Mouse (Mus musculus): Measurements from ENCODE around the gene Kif1b.
"Not testable (repeated sequence)": the region's sequence is repeated elsewhere in the genome, so short reads cannot be mapped to it uniquely, and the experiment has no call there.

The Kif1b gene

GRCm38 (mm10) chr4:149220042-149220473, 87.4 kb downstream of the Kif1b start:
- peak; percentile 30 to 55 for DNase-seq (ENCODE audit: low spot score in 2 of 2)

DNA sequence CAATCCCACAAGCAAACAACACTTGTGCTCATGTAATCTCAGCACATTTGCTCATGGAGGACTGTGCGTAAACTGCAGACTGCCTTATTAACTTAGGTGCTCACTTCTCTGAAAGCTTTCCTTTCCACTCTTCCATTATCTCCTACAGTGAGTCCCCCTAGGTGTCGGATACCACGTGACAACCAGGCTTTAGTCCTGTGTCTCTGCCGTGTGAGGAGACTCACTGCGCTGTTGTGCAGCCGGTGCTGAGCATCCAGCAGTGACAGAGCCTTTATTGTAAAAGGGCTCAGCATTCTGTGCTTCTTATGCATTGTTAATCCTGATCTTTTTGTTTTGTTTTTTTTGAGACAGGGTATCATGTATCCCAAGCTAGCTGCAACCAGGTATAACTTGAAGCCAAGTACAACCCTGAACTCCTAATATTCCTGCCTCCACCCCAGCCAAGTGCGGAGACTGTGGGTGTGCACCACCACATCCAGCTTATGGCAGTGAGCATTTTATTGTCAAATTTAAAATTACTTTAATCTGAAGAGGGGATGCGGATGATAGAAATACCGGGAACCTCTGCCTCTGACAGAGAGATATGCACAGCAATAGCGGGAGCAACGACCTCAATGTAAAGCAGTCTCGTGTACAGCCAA, 88.0 kb downstream of the Kif1b start:
- peak in 1 of 2 experiments; percentile 20 for DNase-seq (ENCODE audit: low spot score in 2 of 2)

GRCm38 (mm10) chr4:149218476-149218875, 89.0 kb downstream of the Kif1b start:
- no peak for DNase-seq (ENCODE audit: low spot score in 2 of 2)

DNA sequence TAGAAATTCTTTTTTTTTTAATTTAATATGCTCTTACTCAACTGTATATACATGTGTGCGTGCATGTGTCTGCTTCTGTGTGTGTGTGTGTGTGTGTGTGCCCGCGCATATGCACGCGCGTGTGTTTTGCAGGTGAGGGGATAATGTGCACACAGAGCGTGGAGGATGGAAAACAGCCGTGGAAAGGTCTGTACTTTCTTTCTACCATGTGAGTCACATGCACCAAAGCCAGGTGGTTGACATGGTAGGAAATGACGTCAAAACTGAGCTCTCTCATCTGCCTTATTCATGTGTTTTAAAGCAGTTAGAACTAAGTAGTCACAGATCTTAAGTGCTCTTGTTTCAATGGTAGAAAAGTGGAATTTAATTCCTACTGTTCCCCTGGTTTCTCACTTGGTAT, 91.5 kb downstream of the Kif1b start:
- DNase-seq (ENCODE audit: low spot score in 2 of 2) = no peak

GRCm38 (mm10) chr4:149215397-149215796, 92.1 kb downstream of the Kif1b start:
- DNase-seq (ENCODE audit: low spot score in 2 of 2) = no peak

- DNase-seq (ENCODE audit: low spot score in 2 of 2) = not testable (repeated sequence)
These were observed 93.0 kb downstream of the Kif1b start for GRCm38 (mm10) chr4:149214468-149214867.

GRCm38 (mm10) chr4:149213466-149213865, 94.0 kb downstream of the Kif1b start:
- DNase-seq (ENCODE audit: low spot score in 2 of 2) = no peak

DNA sequence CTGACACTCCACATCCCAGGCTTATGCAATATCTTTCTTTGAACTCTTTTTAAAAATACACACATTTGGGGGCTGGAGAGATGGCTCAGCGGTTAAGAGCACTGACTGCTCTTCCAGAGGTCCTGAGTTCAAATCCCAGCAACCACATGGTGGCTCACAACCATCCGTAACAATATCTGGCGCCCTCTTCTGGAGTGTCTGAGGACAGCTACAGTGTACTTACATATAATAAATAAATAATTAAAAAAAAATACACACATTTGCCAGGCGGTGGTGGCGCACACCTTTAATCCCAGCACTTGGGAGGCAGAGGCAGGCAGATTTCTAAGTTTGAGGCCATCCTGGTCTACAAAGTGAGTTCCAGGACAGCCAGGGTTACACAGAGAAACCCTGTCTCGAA, 96.1 kb downstream of the Kif1b start:
- not testable (repeated sequence) for DNase-seq (ENCODE audit: low spot score in 2 of 2)

DNA sequence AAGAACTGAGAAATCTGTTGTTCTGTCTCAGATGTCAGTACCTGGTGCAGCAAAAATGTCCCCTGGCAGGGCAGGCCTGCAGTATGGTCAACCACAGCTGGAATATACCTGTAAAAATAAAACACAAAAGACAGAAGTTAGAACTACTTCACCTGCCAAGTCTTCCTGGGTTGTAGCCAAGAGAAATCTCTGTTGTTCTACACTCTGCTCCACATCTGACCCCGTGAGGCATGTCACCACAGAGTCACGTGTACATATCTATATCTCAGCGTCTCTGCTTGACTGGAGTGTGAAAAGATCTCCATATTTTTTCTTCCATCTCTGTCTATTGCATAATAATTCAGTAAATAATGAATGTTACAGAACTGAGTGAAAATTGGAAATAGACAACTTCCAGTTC, 105.0 kb downstream of the Kif1b start:
- DNase-seq (ENCODE audit: low spot score in 2 of 2) = no peak

DNA sequence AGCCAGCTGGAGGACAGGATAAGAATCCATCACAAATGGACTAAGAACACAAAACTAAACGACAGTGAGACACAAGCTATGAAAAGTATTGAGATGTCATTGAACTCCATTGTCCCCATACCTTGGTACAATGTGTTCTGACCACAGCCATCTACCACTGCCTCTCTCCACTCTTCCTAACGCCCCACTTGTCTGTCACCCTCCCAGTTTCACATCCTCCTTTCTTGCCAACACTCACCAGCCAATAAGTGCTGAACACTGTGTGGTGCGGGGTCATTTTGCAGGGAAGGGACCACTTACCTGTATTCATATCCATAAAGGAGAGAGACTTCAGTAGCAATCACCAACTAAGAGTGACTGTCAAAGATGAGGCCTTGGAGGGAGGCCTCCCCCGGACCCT, 106.4 kb downstream of the Kif1b start:
- DNase-seq (ENCODE audit: low spot score in 2 of 2) = no peak

- DNase-seq (ENCODE audit: low spot score in 2 of 2) = no peak
These were observed 110.3 kb downstream of the Kif1b start for GRCm38 (mm10) chr4:149197180-149197579.

DNA sequence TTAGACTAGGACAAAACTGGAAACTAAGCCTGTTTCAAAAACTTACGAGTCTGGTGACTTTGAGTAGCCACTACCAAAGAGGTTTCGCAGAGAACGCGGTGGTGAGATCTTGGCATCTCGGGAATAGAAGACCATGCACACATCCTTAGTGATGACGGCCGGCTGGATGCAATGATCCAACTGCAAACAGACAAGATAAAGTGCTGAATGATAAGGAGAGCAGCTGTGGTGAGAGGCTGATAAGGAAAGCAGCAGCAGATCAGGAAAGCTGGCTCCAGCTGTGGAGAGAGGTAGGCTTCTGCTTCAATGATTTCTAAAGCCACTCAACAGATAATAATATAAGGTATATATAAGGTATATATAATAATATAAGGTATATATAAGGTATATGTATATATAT, 116.4 kb downstream of the Kif1b start:
- DNase-seq (ENCODE audit: low spot score in 2 of 2) = no peak

DNA sequence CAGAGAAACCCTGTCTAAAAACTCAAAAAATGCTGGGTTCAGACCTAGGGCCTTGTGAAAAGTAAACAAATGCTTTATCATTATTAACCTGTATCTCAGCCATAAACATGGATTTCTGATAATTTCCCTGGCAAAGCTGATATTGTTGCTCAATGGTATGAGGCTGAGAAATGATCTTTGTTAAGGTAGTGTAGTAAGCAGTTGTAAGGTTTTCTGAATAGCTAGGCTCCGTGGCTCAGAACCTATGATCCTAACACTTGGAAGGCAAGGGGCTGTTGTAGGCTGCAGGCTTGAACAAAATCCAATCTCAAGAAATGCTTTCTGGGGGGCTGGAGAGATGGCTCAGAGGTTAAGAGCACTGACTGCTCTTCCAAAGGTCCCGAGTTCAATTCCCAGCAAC, 118.9 kb downstream of the Kif1b start:
- DNase-seq (ENCODE audit: low spot score in 2 of 2) = no peak

DNA sequence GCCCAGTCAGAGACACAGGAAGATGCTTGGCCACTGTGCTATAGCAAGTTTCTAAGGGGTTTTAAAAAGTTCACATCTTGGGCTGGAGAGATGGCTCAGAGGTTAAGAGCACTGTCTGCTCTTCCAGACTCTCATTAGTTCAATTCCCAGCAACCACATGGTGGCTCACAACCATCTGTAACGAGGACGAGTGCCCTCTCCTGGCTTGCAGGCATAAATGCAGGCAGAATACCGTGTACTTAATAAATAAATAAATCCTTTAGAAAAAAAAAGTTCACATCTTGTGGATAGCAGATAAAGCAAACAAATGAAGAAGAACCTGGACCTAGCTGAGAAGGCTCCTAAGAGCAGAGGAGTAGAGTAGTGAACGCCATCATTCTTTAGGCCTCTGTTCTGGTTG, 124.7 kb downstream of the Kif1b start:
- no peak for DNase-seq (ENCODE audit: low spot score in 2 of 2)

DNA sequence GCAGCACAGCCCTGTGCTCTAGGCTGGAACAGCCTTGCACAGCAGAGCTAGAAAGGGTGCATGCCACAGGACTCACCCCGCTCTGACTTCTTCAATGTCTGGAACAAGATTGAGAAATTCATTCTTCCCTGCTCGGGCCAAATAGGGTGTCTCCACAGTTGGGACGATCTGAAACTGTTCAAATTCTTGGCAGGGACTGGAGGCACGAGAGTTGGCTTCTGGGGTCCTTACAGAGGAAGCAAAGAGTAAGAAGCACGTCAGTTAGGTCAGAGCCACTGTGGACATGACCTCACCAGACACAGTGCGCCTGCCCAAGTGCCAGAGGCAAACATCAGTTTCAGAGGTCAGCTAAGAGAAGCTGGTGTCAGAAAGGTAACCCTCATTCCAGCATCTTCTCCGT, 125.3 kb downstream of the Kif1b start:
- DNase-seq (ENCODE audit: low spot score in 2 of 2) = no peak

- no peak for DNase-seq (ENCODE audit: low spot score in 2 of 2)
These were observed 127.9 kb downstream of the Kif1b start for GRCm38 (mm10) chr4:149179573-149179972.

- DNase-seq (ENCODE audit: low spot score in 2 of 2) = no peak
These were observed 128.3 kb downstream of the Kif1b start for GRCm38 (mm10) chr4:149179160-149179559.

DNA sequence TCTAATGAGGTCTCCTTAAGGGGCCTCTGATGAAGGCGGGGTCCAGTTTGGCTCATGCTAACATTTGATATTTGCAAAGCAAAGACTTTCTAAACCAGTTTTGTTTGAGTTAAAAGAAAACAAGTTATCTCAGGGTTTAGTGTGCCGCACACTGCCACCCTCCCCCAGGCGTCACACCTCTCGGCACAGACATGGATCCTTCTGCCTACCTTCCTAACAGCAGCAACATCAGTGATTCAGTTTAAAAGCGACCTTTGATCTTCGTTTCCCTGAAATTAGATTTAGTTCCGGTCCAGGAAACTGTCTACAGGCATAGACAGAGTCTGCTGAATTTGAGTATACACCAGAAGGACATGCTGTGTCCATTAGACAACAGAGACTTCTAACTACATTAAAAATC, 129.2 kb downstream of the Kif1b start:
- DNase-seq (ENCODE audit: low spot score in 2 of 2) = no peak

DNA sequence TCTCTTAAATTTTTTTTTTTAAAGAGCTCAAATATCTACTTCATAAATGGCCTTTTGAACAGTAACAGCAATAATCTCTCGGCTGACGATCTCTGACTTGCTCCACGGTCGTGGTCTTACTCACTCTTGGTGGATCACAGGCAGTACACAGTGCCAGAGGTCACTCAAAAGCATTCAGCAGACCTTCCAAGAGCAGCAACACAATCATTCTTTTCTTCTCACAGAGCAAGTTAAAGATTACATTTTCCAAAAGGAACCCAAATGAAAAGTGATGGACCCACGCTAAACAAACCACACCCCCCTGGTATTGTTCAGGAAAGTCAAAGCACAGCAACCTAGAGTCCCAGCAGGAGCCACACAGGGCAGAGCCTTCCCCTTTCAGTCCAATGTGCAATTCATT, 130.4 kb downstream of the Kif1b start:
- DNase-seq (ENCODE audit: low spot score in 2 of 2) = no peak

DNA sequence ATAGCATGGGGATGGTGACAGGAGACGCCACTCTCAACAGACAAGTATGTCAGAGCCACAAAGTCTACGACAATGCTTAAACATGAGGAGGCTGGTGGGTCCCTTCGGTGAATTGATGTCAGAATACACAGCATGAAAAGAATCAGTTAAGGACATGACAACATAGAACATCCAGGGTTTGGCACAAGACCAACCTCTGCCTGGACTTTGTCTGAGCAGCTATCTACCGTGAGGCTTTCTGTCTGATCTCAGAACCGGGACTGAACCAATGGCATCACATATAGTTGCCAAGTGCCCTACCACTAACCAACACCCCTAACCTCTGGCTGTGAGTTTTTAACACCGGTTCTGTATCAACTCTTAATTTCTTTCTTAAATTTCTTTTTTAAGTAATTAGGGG, 130.8 kb downstream of the Kif1b start:
- DNase-seq (ENCODE audit: low spot score in 2 of 2) = no peak

DNA sequence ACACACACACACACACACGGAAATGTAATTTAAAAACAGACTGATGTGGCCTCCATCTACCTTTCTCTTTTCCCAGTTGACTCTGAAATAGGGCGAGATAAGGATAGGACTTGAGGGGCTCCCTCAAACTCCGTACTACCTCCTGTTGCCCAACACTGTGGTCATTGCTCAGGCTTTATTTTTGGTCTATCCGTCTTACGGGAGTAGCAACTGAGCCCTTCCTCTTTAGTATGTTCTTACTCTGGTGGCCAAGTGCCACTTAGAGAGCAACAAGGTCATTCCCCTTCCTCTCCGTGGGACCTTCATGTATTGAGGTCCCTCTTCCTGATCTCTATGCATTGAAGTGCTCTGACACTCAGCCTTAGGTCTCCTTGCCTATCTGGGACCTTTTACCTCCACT, 133.8 kb downstream of the Kif1b start:
- DNase-seq (ENCODE audit: low spot score in 2 of 2) = no peak

GRCm38 (mm10) chr4:149172666-149173065, 134.8 kb downstream of the Kif1b start:
- DNase-seq (ENCODE audit: low spot score in 2 of 2) = no peak

- no peak for DNase-seq (ENCODE audit: low spot score in 2 of 2)
These were observed 135.4 kb downstream of the Kif1b start for GRCm38 (mm10) chr4:149172083-149172482.

DNA sequence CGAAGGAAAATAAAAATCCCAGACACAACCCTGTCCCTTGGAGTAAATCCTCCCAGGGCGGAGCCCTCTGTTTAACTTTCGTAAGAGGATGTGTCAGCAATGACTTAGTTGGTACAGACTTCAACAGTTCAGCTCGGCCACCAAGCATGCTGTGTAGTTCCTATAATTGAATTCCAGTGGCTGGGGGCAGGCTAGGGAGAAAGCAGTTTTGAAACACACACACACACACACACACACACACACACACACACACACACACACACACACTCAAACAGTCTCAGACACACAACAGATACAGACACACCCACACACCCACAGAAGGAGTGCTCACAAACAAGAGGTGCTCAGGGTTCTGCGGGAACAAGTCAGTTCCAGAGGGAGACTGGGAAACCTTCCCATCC, 135.9 kb downstream of the Kif1b start:
- no peak for DNase-seq (ENCODE audit: low spot score in 2 of 2)
